Mouse (Mus musculus) liver, embryonic 14.5 days (tissue): ENCODE measurements at regions not wholly inside any gene's neighbourhood (a gene's known extent, or its start where the extent isn't known, plus 50 kb on each side); places are given as distances from the start of the nearest gene placed in this dataset.

Experiments
- CTCF ChIP-seq: IDR thresholded peaks from 2 replicates; pipeline ENCODE4 v1.5.1; 2016; ENCODE audit warnings: antibody characterized with exemption, low read depth, control low read depth
- EP300 ChIP-seq: IDR thresholded peaks from 2 replicates; pipeline ENCODE4 v1.6.1; 2016; ENCODE audit warnings: antibody characterized with exemption, low read depth

- no peak for TF ChIP-seq CTCF
- TF ChIP-seq EP300 = no peak
Observed at GRCm38 (mm10) chr14:61724942-61725341, 117.7 kb downstream of the Kcnrg start.
